Mouse (Mus musculus): ENCODE data around the gene Slc25a16. TPM values are rescaled to one million over a fixed set of nuclear protein-coding genes. Genes with fewer than 3 reads are reported as not detected.
A peak's percentile ranks its signal among the peaks of the same experiment; 100 is the strongest.

Gene Slc25a16
- polyA plus RNA-seq, 1 experiment from 2014 or later: 14.7 TPM

DNA sequence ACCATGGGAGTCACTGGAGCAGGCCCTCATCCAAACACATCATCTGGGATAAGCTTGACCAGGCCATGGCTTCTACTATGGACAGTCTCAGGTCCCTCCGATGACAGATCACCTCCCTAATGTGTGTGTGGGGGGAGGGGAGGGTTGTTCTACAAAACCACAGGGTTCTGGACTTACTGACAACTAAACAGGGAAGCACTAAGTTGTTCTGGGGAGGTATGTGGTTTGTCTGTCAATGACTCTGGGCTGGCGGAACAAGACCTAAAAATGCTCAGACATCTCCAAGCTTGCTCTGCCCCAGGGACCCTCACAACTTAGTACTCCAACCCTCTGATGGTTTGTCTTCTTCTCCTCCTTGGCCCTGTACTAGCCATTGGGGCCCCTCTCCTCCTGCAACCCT is 9.3 kb upstream of the Slc25a16 start:
- TF ChIP-seq EP300 (optimal IDR thresholded peaks at IDR 0.05) (no peak), CTCF (IDR thresholded peaks at IDR 0.05; ENCODE audit: low read depth) (no peak)
- no peak overlapping the region for H3K9ac ChIP-seq (ENCODE audit: low read length)

GRCm38 (mm10) chr10:62918985-62919384 is 1.4 kb upstream of the Slc25a16 start:
- no peak overlapping the region for H3K4me2 ChIP-seq (replicated peaks; ENCODE audit: low read depth)
- H3K36me3 ChIP-seq (ENCODE audit: control insufficient read depth, insufficient read depth, low read length): no peaks in the 10 kb centered on the region
- H3K4me3 ChIP-seq (ENCODE audit: low read depth, low read length): no peak overlapping the region
- no peak for TF ChIP-seq EP300 (optimal IDR thresholded peaks at IDR 0.05)
- no peak for TF ChIP-seq CTCF (IDR thresholded peaks at IDR 0.05; ENCODE audit: low read depth)
- H3K27me3 ChIP-seq (ENCODE audit: control insufficient read depth, insufficient read depth, low read length): no peaks in the 10 kb centered on the region
- no peak overlapping the region for H3K9ac ChIP-seq (ENCODE audit: low read length)
- 81% methylated on average over 3 of the region's 3 CpGs for WGBS
- no peaks in the 10 kb centered on the region for H3K9me3 ChIP-seq (ENCODE audit: control insufficient read depth, low read length)
- H3K4me1 ChIP-seq (replicated peaks; ENCODE audit: control insufficient read depth, insufficient read depth): no peaks in the 10 kb centered on the region
- DNase-seq (ENCODE audit: low spot score): no peak
- H3K27ac ChIP-seq (replicated peaks): no peak overlapping the region
- no peak for ATAC-seq (ENCODE audit: low FRiP score, low TSS enrichment)

More for the DNA sequence above, 9.3 kb upstream of the Slc25a16 start:
- Histone ChIP-seq H3K36me3 (ENCODE audit: control insufficient read depth, insufficient read depth, low read length) (no peaks in the 10 kb centered on the region), H3K27me3 (ENCODE audit: control insufficient read depth, insufficient read depth, low read length) (no peaks in the 10 kb centered on the region), H3K9me3 (ENCODE audit: control insufficient read depth, low read length) (no peaks in the 10 kb centered on the region), H3K4me3 (ENCODE audit: low read depth, low read length) (no peak overlapping the region), H3K27ac (replicated peaks) (no peak overlapping the region), H3K4me1 (replicated peaks; ENCODE audit: control insufficient read depth, insufficient read depth) (no peaks in the 10 kb centered on the region), H3K4me2 (replicated peaks; ENCODE audit: low read depth) (no peak overlapping the region)
- 92% methylated on average over 2 of the region's 2 CpGs for WGBS
- DNase-seq (ENCODE audit: low spot score) (no peak), ATAC-seq (ENCODE audit: low FRiP score, low TSS enrichment) (no peak)

GRCm38 (mm10) chr10:62920766-62921156 is 328 bp downstream of the Slc25a16 start:
- WGBS: under 1% methylated on average over 24 of the region's 29 CpGs
- no peaks in the 10 kb centered on the region for H3K4me1 ChIP-seq (replicated peaks; ENCODE audit: control insufficient read depth, insufficient read depth)
- no peaks in the 10 kb centered on the region for H3K9me3 ChIP-seq (ENCODE audit: control insufficient read depth, low read length)
- peak overlapping the region; percentile 94 for H3K27ac ChIP-seq (replicated peaks)
- peak; percentile 76 for ATAC-seq (ENCODE audit: low FRiP score, low TSS enrichment)
- peak overlapping the region; percentile 97 for H3K4me3 ChIP-seq (ENCODE audit: low read depth, low read length)
- H3K27me3 ChIP-seq (ENCODE audit: control insufficient read depth, insufficient read depth, low read length): no peaks in the 10 kb centered on the region
- TF ChIP-seq EP300 (optimal IDR thresholded peaks at IDR 0.05) (no peak), CTCF (IDR thresholded peaks at IDR 0.05; ENCODE audit: low read depth) (no peak)
- H3K36me3 ChIP-seq (ENCODE audit: control insufficient read depth, insufficient read depth, low read length): no peaks in the 10 kb centered on the region
- no peak for DNase-seq (ENCODE audit: low spot score)
- H3K4me2 ChIP-seq (replicated peaks; ENCODE audit: low read depth): peak overlapping the region; percentile 86
- peak overlapping the region; percentile 98 for H3K9ac ChIP-seq (ENCODE audit: low read length)

GRCm38 (mm10) chr10:62924096-62924635 is 3.7 kb downstream of the Slc25a16 start:
- H3K27ac ChIP-seq (replicated peaks): no peak overlapping the region
- no peaks in the 10 kb centered on the region for H3K27me3 ChIP-seq (ENCODE audit: control insufficient read depth, insufficient read depth, low read length)
- H3K4me3 ChIP-seq (ENCODE audit: low read depth, low read length): no peak overlapping the region
- no peaks in the 10 kb centered on the region for H3K9me3 ChIP-seq (ENCODE audit: control insufficient read depth, low read length)
- H3K9ac ChIP-seq (ENCODE audit: low read length): no peak overlapping the region
- WGBS: 84% methylated on average over 4 of the region's 4 CpGs
- H3K4me1 ChIP-seq (replicated peaks; ENCODE audit: control insufficient read depth, insufficient read depth): no peaks in the 10 kb centered on the region
- DNase-seq (ENCODE audit: low spot score): no peak
- TF ChIP-seq EP300 (optimal IDR thresholded peaks at IDR 0.05) (no peak), CTCF (IDR thresholded peaks at IDR 0.05; ENCODE audit: low read depth) (no peak)
- peaks cover 6% of the 10 kb centered on the region; the same call in 1 of the 2 replicates for H3K36me3 ChIP-seq (ENCODE audit: control insufficient read depth, insufficient read depth, low read length)
- H3K4me2 ChIP-seq (replicated peaks; ENCODE audit: low read depth): no peak overlapping the region
- no peak for ATAC-seq (ENCODE audit: low FRiP score, low TSS enrichment)

DNA sequence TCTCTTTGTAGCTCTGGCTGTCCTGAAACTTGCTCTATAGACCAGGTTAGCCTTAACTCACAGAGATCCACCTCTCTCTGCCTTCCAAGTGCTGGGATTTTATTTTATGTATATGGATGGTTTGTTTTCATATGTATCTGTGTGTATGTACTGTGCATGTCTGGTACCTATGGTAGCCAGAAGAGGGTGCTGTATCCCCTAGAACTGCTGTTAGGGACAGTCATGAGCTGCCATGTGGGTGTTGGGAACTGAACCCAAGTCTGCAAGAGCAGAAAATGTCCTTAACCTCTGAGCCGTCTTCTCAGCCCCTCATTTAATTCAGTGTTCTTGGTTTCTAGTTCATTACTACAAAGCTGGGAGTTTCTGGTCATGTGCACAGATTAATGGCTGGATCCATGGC is 11.9 kb downstream of the Slc25a16 start:
- H3K4me2 ChIP-seq (replicated peaks; ENCODE audit: low read depth): no peak overlapping the region
- ATAC-seq (ENCODE audit: low FRiP score, low TSS enrichment) (no peak), DNase-seq (ENCODE audit: low spot score) (no peak)
- H3K4me3 ChIP-seq (ENCODE audit: low read depth, low read length): no peak overlapping the region
- 90% methylated on average over 1 of the region's 1 CpGs for WGBS
- no peaks in the 10 kb centered on the region for H3K9me3 ChIP-seq (ENCODE audit: control insufficient read depth, low read length)
- H3K4me1 ChIP-seq (replicated peaks; ENCODE audit: control insufficient read depth, insufficient read depth): no peaks in the 10 kb centered on the region
- TF ChIP-seq EP300 (optimal IDR thresholded peaks at IDR 0.05) (no peak), CTCF (IDR thresholded peaks at IDR 0.05; ENCODE audit: low read depth) (0 out of 2 replicates have a peak, but pooled peaks have one; percentile 17)
- no peak overlapping the region for H3K27ac ChIP-seq (replicated peaks)
- peaks cover 13% of the 10 kb centered on the region; the same call in 1 of the 2 replicates for H3K36me3 ChIP-seq (ENCODE audit: control insufficient read depth, insufficient read depth, low read length)
- H3K9ac ChIP-seq (ENCODE audit: low read length): no peak overlapping the region
- H3K27me3 ChIP-seq (ENCODE audit: control insufficient read depth, insufficient read depth, low read length): no peaks in the 10 kb centered on the region

DNA sequence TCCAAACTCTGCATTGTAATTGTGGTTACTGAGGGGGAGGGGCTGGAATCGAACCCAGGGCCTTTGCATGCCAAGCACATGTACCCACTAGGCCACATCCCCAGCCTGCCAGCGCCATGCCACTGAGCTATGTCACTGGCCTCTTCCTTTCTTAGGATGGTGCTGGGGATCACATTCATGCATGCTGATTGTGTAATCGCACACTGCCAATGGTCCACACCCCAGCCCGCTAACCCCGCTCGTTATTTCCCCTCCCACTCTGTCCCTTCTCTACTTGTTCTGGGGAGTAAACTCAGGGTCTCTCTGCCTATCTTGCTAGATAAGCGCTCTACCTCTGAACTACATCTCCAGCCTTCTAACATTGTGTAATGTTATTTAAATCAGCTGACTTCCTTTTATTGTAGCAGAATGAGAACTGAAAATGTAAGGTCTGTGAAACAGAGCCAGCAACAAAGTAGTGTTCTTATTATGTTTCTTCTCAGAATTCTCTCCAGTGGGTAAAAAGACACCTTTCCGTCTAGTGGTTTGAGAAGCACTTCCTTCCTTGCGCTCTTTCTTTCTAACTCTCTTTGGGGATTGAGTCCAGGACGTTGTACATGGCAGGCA is 24.6 kb downstream of the Slc25a16 start:
- no peak for DNase-seq (ENCODE audit: low spot score)
- Histone ChIP-seq H3K36me3 (ENCODE audit: control insufficient read depth, insufficient read depth, low read length) (peaks cover 8% of the 10 kb centered on the region; the same call in 1 of the 2 replicates), H3K4me1 (replicated peaks; ENCODE audit: control insufficient read depth, insufficient read depth) (no peaks in the 10 kb centered on the region), H3K27ac (replicated peaks) (no peak overlapping the region), H3K4me2 (replicated peaks; ENCODE audit: low read depth) (no peak overlapping the region), H3K9ac (ENCODE audit: low read length) (no peak overlapping the region), H3K4me3 (ENCODE audit: low read depth, low read length) (no peak overlapping the region), H3K27me3 (ENCODE audit: control insufficient read depth, insufficient read depth, low read length) (no peaks in the 10 kb centered on the region), H3K9me3 (ENCODE audit: control insufficient read depth, low read length) (no peaks in the 10 kb centered on the region)
- ATAC-seq (ENCODE audit: low FRiP score, low TSS enrichment): no peak
- 80% methylated on average over 10 of the region's 10 CpGs for WGBS
- no peak for TF ChIP-seq CTCF (IDR thresholded peaks at IDR 0.05; ENCODE audit: low read depth)
- no peak for TF ChIP-seq EP300 (optimal IDR thresholded peaks at IDR 0.05)
